Mouse (Mus musculus) heart, adult 2 months (tissue): ENCODE measurements around the gene Eml6.

Source experiments
- CTCF ChIP-seq: fragments of 200-600 bp; IDR thresholded peaks from 2 replicates; pipeline ENCODE4 v1.8.1; 2022; ENCODE audit warnings: antibody characterized with exemption, mild to moderate bottlenecking, moderate library complexity
- POLR2A ChIP-seq: fragments of 200-500 bp; IDR thresholded peaks from 2 replicates; pipeline ENCODE4 v1.6.1; 2011; ENCODE audit warnings: mild to moderate bottlenecking, low read depth, low read length, control low read depth; ENCODE audit not compliant: insufficient read depth

DNA sequence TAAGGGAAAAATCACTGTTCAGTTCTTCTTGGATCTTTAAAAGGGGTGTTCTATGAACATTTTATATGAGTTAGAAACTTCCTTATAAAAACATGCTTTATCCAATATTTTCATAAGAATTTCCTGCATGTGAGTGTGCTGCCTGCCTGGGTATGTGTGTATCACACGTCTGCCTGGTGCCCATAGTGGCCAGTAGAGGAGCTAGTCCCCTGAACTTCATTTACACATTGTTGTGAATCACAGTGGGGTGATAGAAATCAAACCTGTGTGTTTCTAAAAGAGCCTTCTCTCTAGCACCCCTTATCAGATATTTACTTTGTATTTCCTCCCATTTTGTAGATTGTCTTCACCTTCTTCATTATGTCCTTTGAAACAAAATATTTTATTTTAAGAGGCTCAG lies 300.2 kb downstream of the Eml6 start:
- no peak for TF ChIP-seq POLR2A
- TF ChIP-seq CTCF = peak; percentile 27; the same call in 1 of the 2 replicates
